Mouse (Mus musculus): Measurements from ENCODE around the gene Il12rb1.

GRCm38 (mm10) chr8:70832371-70832770 is 24.1 kb downstream of the Il12rb1 start:
- no peak for TF ChIP-seq CTCF (IDR thresholded peaks at IDR 0.05; ENCODE audit: low read depth)
- no peak for TF ChIP-seq EP300 (optimal IDR thresholded peaks at IDR 0.05)
